Mouse (Mus musculus) heart, embryonic 16.5 days (tissue): ENCODE measurements at regions not wholly inside any gene's neighbourhood (a gene's known extent, or its start where the extent isn't known, plus 50 kb on each side); places are given as distances from the start of the nearest gene placed in this dataset.

Experiments
- ATAC-seq: fragments of 200-750 bp; cut with Nextera tagmentation; replicated peaks from 2 replicates; pipeline ENCODE4 v1.8.0; 2017; ENCODE audit warnings: moderate number of reproducible peaks; ENCODE audit not compliant: insufficient read depth, low FRiP score; ENCODE audit errors: extremely low read depth
- H3K27ac ChIP-seq: fragments of 300-500 bp; sonication (generic); 2 replicates; pipeline ENCODE4 v1.5.1; 2014; ENCODE audit warnings: mild to moderate bottlenecking, low read length, control low read depth, moderate library complexity
- H3K27me3 ChIP-seq: fragments of 300-500 bp; sonication (generic); 2 replicates; pipeline ENCODE4 v1.6.1; 2014; ENCODE audit warnings: low read length, mixed read lengths; ENCODE audit not compliant: control insufficient read depth, insufficient read depth
- H3K36me3 ChIP-seq: fragments of 300-500 bp; sonication (generic); 2 replicates; pipeline ENCODE4 v1.6.1; 2014; ENCODE audit not compliant: control insufficient read depth, insufficient read depth
- H3K4me1 ChIP-seq: fragments of 300-500 bp; sonication (generic); 2 replicates; pipeline ENCODE4 v1.6.1; 2014; ENCODE audit warnings: low read length, mixed read lengths; ENCODE audit not compliant: control insufficient read depth, insufficient read depth
- H3K4me2 ChIP-seq: fragments of 300-500 bp; sonication (generic); 2 replicates; pipeline ENCODE4 v1.6.1; 2014; ENCODE audit warnings: low read depth, mild to moderate bottlenecking, control low read depth, low read length
- H3K4me3 ChIP-seq: fragments of 300-500 bp; sonication (generic); 2 replicates; pipeline ENCODE4 v1.5.1; 2014; ENCODE audit warnings: mild to moderate bottlenecking, control low read depth, low read length
- H3K9ac ChIP-seq: fragments of 300-500 bp; sonication (generic); 2 replicates; pipeline ENCODE4 v1.6.1; 2014; ENCODE audit warnings: low read length, control low read depth
- H3K9me3 ChIP-seq: fragments of 300-500 bp; sonication (generic); replicated peaks from 2 replicates; pipeline ENCODE4 v1.6.1; 2016; ENCODE audit warnings: low read length; ENCODE audit not compliant: control insufficient read depth
- WGBS: fragments of 180-500 bp; shearing (Covaris S2); extraction: QIAGEN DNeasy Blood & Tissue Kit; methylation state at CpG from one replicate; pipeline ENCODE4 v1.1.7; 2014; 5-methylcytosine and 5-hydroxymethylcytosine counted together

DNA sequence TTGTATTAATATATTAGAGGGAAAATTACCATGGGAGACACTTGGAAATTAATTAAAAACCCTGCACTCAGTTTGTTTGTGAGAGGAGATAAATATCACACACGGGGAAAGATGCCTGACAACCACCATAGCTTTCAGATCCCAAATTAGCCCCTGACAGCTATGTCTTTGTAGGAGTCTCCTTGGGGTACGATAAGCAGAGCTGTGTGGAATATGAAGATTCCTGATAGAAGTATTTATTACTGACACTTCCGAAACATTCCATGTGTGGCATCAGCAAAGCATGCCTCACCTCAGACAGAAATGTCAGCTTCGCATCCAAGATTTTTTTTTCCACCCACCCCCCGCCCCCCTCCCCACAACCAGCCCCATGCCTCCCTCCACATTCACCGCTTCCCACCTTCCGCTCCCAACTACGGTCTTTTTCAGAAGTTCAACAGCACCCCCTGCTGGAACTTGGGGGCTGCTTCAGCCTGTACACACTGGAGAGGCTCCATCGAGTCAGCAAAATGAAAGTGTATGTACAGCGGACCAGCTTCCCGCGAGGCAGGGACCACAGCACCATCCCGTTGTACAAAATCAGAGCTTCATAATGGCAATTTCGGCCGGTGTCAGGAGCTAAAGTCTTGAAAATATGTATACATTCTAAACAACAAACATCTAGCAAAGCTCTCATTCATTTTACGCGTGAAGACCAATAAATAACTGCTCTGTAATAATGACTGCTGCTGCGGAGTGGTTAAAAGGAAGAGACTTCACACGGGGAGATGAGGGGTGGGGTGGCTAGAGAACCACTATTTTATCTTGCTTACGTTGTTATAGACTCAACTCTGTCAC lies 66.7 kb downstream of the Rwdd3 start:
- peak; percentile 93 for ATAC-seq
- Histone ChIP-seq H3K36me3 (no peaks in the 10 kb centered on the region), H3K4me2 (peak overlapping the region; percentile 59), H3K9me3 (no peaks in the 10 kb centered on the region), H3K9ac (peak overlapping the region; percentile 42; the same call in 1 of the 2 replicates), H3K4me1 (no peaks in the 10 kb centered on the region), H3K27me3 (no peaks in the 10 kb centered on the region), H3K27ac (no peak overlapping the region), H3K4me3 (peak overlapping the region; percentile 48)
- 31% methylated on average over 19 of the region's 20 CpGs for WGBS

DNA sequence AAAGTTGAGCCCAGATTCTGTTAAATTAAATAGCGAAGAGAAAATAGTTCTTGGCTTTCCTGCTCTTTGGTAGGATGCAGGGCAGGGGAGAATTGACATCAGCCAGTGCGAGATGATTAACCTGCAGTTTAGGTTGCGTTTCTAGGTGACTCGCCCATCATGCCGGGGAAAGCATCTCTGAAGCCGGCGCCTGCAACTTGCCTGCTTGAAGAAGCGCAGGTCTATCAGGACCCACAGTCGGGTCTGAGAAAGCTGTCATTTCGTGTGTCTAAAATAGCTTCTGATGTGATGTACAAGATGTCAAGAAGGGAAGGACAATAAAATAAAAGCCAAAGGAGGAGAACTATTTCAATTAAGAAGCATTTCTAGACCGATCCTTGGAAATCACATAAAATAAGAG lies 68.6 kb downstream of the Rwdd3 start:
- H3K4me3 ChIP-seq: no peak overlapping the region
- no peaks in the 10 kb centered on the region for H3K27me3 ChIP-seq
- no peaks in the 10 kb centered on the region for H3K4me1 ChIP-seq
- no peak overlapping the region for H3K4me2 ChIP-seq
- WGBS: 74% methylated on average over 11 of the region's 11 CpGs
- ATAC-seq: no peak
- H3K36me3 ChIP-seq: no peaks in the 10 kb centered on the region
- no peaks in the 10 kb centered on the region for H3K9me3 ChIP-seq
- H3K27ac ChIP-seq: no peak overlapping the region
- no peak overlapping the region for H3K9ac ChIP-seq

DNA sequence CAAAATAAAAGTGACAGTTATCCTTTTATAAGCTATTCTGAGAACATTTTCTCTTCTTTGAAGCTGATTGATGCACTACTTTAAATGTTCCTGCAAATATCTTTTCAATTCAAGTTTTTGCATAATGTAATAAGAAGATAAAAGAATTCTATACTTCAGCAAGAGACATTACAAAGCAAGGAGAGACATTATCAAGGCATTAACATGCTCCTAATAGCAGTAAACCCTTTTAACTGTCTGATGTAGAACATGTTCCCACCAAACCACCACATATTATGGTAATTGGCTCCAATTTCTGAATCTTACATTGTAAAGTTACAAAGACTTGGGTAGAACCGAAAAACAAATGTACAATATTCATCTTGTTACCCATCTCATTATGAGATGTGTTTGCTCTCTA lies 69.4 kb downstream of the Rwdd3 start:
- Histone ChIP-seq H3K27me3 (no peaks in the 10 kb centered on the region), H3K27ac (no peak overlapping the region), H3K9me3 (no peaks in the 10 kb centered on the region), H3K4me3 (no peak overlapping the region), H3K9ac (no peak overlapping the region), H3K4me1 (no peaks in the 10 kb centered on the region), H3K36me3 (no peaks in the 10 kb centered on the region), H3K4me2 (no peak overlapping the region)
- ATAC-seq: no peak
- 87% methylated on average over 1 of the region's 1 CpGs for WGBS

GRCm38 (mm10) chr3:121100211-121100860 lies 71.2 kb downstream of the Rwdd3 start:
- Histone ChIP-seq H3K9me3 (no peaks in the 10 kb centered on the region), H3K4me2 (no peak overlapping the region)

DNA sequence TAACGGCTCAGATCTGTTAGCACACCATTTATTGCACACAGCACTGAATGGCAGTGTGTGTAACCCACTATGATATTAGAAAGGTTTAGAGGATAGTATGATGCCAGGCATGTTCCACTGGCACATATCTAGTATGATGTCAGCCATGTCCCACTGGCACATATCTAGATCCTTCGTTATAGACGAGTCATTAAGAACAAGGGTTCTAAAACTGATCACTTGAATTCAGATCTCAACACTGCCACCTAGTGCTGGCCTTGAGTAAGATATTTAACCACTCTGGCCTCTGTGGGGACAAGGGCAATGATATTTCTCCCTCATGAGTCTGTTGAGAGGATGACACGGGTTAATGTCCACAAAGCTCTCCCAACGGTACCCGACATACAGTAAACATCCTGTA lies 78.0 kb downstream of the Rwdd3 start:
- Histone ChIP-seq H3K9ac (no peak overlapping the region), H3K36me3 (no peaks in the 10 kb centered on the region), H3K27me3 (no peaks in the 10 kb centered on the region), H3K4me3 (no peak overlapping the region), H3K27ac (no peak overlapping the region), H3K4me1 (no peaks in the 10 kb centered on the region), H3K4me2 (no peak overlapping the region), H3K9me3 (no peaks in the 10 kb centered on the region)
- 32% methylated on average over 6 of the region's 6 CpGs for WGBS
- ATAC-seq: no peak

More at GRCm38 (mm10) chr3:121100211-121100860, 71.2 kb downstream of the Rwdd3 start:
- 79% methylated on average over 8 of the region's 8 CpGs for WGBS
- H3K36me3 ChIP-seq: no peaks in the 10 kb centered on the region
- H3K4me1 ChIP-seq: no peaks in the 10 kb centered on the region
- H3K9ac ChIP-seq: no peak overlapping the region
- ATAC-seq: no peak
- H3K27ac ChIP-seq: no peak overlapping the region
- H3K4me3 ChIP-seq: no peak overlapping the region
- no peaks in the 10 kb centered on the region for H3K27me3 ChIP-seq

DNA sequence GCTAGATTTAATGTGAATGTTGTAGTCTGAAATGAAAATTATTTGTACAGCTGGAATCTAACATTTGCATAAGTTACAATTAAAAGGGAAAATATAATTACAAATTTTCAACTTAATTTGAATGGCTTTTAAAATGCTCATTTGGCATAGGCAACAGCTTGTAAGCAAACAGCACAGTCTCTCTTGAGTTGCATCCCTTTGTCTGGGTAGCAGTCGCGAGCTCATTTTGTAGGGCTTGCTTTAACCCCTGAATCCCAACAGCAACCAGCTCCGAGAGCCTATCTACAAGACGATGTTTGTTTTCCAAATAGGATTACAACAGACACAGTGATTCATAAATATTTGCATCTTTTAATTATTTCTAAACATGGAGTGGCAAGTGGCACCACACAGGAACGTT lies 82.8 kb downstream of the Rwdd3 start:
- H3K36me3 ChIP-seq: no peaks in the 10 kb centered on the region
- no peaks in the 10 kb centered on the region for H3K27me3 ChIP-seq
- no peak overlapping the region for H3K9ac ChIP-seq
- no peaks in the 10 kb centered on the region for H3K9me3 ChIP-seq
- no peak overlapping the region for H3K4me3 ChIP-seq
- no peaks in the 10 kb centered on the region for H3K4me1 ChIP-seq
- WGBS: 67% methylated on average over 5 of the region's 5 CpGs
- no peak overlapping the region for H3K4me2 ChIP-seq
- H3K27ac ChIP-seq: no peak overlapping the region
- ATAC-seq: no peak

- no peak overlapping the region for H3K27ac ChIP-seq
- H3K9ac ChIP-seq: no peak overlapping the region
- peaks cover 2% of the 10 kb centered on the region; the same call in 1 of the 2 replicates for H3K9me3 ChIP-seq
- no peaks in the 10 kb centered on the region for H3K4me1 ChIP-seq
- WGBS: 65% methylated on average over 5 of the region's 5 CpGs
- no peak overlapping the region for H3K4me3 ChIP-seq
- no peaks in the 10 kb centered on the region for H3K36me3 ChIP-seq
- H3K27me3 ChIP-seq: no peaks in the 10 kb centered on the region
- no peak overlapping the region for H3K4me2 ChIP-seq
- no peak for ATAC-seq
These were observed 102.8 kb downstream of the Rwdd3 start for GRCm38 (mm10) chr3:121068676-121069075.

DNA sequence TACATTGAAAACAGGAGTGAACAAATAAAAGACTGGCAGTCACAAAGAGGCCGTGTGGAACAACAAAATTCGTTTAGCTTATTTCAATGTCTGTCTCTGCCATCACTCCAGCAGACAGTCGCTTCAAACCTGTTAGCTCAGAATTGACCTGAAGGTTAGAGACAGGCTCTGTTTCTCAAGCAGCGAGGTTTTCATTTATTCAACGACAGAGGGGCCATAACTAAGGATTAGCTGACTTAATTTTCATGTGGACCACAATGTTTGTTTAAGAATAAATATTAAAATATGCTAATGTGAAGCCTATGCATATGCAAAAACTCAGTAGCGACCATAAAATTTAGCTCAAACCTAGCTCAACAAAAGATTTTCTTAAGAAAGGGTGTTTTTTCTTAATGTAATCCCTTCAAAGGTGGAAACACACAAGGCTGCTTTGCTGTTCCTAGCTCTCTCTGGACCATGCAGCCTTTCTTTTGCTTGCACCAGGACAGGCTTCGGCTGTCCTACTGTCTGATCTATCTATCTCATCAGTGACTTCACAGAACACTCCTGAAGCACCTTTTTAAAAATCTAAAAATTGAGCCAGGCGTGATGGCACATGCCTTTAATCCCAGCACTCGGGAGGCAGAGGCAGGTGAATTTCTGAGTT lies 135.5 kb downstream of the Rwdd3 start:
- no peak overlapping the region for H3K4me2 ChIP-seq
- WGBS: 75% methylated on average over 9 of the region's 9 CpGs
- no peaks in the 10 kb centered on the region for H3K27me3 ChIP-seq
- H3K4me3 ChIP-seq: no peak overlapping the region
- no peak overlapping the region for H3K27ac ChIP-seq
- H3K36me3 ChIP-seq: no peaks in the 10 kb centered on the region
- H3K4me1 ChIP-seq: no peaks in the 10 kb centered on the region
- H3K9ac ChIP-seq: no peak overlapping the region
- no peaks in the 10 kb centered on the region for H3K9me3 ChIP-seq
- no peak for ATAC-seq
